Mouse (Mus musculus) liver, adult 2 months (tissue): Measurements from ENCODE around the gene Mylk.

Source experiments
- CTCF ChIP-seq: fragments of 200-500 bp; IDR thresholded peaks from 2 replicates; pipeline ENCODE4 v1.5.1; 2011; ENCODE audit warnings: low read depth, low read length, control low read depth
- POLR2A ChIP-seq: fragments of 200-500 bp; IDR thresholded peaks from 2 replicates; pipeline ENCODE4 v1.6.1; 2011; ENCODE audit warnings: low read length, control low read depth; ENCODE audit not compliant: insufficient read depth; ENCODE audit errors: extremely low read depth

GRCm38 (mm10) chr16:34997052-34997451, 252.0 kb downstream of the Mylk start:
- TF ChIP-seq CTCF (no peak), POLR2A (no peak)
